Mouse (Mus musculus) kidney, adult 11 months (tissue): ENCODE data around the gene Kremen2.
A peak's percentile ranks its signal among the peaks of the same experiment; 100 is the strongest.

Experiments used
- DNase-seq: peaks from one replicate; pipeline ENCODE4 v3.0.0; 2022

The Kremen2 gene

DNA sequence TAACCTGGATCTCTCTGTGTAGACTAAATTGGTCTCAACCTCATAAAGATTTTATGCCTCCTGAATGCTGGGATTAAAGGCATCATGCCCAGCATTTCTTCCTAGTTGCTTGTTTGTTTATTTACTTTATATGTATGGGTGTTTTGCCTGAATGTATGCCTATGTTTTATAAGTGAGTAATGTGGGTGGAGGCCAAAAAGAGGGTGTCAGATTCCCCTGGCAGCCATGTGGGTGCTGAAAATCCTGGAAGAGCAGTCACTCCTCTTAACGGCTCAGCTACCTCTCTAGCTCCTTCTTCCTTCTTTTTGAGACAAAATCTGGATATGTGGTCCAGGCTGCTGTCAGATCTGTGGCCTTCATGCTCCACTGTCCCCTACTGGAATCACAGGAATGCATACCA lies 15.2 kb downstream of the Kremen2 start:
- no peak for DNase-seq

DNA sequence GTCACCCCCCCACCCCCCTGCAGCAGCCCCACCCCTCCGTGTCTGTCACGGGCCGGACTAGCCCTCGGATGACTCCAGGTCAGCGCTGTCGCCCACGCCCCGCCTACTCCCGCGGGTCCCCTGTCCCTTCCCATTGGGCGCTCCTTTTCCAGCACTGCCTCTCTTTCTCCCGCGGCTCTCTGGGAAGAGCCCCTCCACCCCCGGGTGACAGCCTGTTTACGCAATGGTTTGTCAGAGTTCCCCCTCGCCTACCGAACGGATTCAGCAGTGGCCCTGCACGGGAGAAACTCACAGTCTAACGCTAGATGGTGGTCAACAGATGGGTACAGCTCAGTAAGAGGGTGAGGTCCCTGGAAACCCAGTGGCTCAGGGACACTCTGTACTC lies 18.9 kb downstream of the Kremen2 start:
- peak; percentile 70 for DNase-seq

DNA sequence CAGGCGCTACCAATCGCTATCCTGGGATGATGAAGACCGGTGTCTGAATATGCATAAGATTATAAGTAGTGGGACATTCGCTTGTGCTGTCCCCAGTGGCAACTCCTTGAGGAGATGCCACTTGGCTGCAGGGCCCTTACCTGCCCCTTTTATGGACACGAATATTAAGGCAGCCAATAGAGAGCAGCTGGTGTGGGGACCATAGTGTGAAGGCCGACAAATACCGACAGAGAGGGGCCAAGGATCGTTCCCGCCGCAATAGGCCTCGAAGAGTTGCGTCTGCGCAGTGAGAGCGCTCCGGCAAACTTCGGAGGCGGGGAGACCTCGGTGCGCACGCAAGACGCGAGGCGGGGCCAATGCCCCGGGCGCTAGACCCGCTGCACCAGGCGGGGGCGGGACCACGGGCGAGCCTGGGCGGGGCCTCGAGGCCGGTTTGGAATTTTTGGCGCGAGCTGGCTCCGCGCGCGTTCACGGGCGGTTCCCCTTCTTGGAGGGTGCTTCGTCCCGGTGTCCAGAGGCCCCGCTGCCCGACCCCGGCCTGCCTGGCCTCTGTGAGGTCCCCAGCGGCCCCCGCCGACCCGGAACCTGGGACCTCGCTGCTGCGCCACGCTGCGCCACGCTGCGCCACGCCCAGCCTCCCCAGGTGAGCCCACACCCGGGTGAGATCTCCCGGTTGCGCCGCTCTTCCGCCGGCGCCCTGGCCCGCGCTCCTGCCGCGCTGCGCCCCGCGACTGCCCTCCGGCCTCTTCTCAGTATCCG lies 19.5 kb downstream of the Kremen2 start, which contains the start of gene Pkmyt1:
Gene Pkmyt1, plus strand, starts transcription at position 338 of the 759 bp plus-strand sequence.
- peak; percentile 91 for DNase-seq

DNA sequence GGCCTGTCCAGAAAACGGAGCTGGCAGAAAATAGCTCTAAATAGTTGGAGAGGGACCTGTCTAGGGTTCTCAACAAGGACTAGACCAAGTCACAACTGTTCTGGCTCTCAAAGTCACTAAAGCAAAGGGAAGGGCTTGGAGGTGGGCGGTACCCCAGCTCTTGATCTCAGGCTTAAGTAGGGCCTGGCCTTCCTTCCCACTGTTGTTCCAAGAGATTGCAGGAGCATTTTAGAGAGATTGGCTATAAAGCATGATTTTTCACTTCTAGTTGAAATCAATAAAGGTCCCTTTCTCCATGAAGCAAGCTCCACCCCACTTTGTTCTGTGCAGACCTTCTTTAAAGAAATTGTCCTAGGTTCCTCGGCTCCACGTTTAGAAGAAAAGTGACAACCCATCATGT lies 20.2 kb downstream of the Kremen2 start:
- DNase-seq = no peak

DNA sequence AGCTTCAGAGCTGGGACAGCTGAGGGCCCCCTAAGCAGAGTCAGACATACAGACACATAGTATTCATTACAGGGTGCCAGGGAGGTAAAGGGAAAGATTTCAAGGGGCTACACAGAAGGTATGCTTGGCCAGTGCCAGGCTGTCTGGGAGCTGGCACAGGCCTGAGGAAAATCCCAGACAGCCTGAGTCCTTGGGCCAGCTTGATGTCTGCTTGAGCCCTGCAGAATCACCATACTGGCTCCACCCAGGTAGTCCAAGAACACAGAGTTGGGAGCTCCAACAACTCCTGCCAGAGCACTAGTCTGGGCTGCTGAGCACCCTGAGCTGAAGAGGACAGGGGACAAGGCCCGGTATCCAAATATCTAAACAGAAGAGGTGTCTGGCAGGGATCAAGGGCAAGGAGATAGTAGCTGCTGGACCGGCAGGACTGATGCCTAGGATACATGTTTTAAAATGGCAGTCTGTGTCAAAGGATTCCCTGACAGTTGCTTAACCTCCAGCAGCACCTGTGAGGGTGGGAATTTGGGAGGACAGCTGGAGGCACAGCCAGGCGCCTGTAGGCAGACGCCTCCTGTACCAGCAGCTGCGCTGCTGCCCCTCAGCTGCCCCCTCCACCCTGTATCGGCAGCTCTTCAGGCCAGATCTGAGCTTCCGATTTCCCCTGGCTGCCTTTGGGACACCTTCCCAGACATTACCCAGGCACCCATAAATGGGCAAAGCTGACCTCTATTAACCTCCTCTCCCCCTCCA lies 23.1 kb downstream of the Kremen2 start, which contains the start of gene 1520401A03Rik:
Gene 1520401A03Rik, minus strand, starts transcription at position 408 of the 750 bp plus-strand sequence.
- DNase-seq = no peak

DNA sequence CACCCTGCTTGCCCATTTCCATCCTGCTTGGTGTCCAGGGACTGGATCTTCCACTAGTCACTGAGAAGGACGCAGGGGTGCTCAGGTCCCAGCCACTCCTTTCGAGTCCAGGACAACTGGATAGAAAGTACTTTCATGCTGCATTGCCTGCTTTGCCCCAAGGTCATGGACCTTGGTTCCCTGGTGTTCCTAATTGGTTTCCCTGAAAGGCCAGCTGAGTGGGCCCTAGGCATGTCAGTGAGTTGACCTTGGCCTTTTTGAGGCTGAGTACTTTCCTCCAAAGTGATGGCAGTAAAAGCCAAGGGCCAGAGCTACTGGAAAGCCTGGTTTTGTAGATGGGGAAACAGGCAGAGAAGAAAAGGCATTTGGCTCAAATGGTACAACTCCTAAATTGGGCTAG lies 23.7 kb downstream of the Kremen2 start:
- DNase-seq = no peak

DNA sequence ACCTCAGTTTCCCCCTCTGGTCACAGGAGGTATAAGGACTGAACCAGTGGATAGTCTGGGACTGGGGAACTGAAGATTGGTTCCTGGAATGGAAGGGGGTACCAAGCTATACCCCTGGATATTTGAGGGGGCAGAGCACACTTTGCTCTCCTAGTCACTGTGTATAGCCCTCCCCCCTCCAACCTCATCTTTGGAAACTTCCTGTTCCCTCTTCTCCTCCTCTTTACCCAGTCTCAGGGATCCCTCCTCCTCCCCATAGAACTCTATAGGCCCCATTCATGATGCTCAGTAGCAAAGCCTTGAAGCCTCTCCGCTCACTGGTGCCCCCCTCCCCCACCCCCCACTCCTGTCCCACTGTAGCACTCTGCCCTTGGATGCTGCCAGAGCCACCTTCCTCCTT lies 26.2 kb downstream of the Kremen2 start:
- DNase-seq = no peak

DNA sequence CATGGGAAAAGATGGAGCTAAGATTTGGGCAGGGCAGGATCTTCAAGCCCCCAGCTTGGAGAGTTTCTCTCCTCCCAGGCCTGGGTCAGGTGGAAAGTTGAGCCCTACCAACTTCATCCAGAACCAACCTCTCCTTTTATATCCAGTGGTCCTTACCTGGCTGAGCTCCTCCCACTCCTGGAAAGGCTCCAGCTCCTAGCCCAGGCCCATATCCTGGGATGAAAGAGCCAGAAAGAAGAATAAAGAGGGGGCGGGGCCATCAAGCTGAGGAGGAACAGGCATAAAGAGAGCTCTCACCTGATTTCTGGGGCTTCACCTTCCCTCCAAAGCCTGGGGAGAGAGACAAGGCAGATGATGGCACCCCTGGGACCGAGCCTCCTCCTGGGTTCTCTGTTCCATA lies 28.6 kb downstream of the Kremen2 start:
- DNase-seq = no peak

DNA sequence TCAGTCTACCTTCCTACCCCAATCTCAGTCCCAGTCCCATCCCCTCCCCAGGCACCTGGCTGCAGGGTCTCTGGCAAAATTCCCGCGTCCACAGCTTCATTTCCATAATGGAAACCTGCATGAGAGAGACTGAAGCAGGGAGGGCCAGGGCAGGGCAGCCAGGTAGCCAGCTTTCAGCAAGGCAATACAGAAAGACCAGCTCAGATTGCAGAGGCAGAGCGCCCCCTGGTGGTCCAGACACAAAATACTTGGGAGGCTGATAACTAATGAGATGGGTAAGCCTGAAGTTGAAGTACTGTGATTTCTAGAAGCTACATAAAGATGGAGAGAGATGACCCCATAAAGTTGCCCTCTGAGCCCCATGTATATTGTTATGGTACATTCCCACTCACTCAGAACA lies 39.4 kb downstream of the Kremen2 start:
- peak; percentile 62 for DNase-seq

DNA sequence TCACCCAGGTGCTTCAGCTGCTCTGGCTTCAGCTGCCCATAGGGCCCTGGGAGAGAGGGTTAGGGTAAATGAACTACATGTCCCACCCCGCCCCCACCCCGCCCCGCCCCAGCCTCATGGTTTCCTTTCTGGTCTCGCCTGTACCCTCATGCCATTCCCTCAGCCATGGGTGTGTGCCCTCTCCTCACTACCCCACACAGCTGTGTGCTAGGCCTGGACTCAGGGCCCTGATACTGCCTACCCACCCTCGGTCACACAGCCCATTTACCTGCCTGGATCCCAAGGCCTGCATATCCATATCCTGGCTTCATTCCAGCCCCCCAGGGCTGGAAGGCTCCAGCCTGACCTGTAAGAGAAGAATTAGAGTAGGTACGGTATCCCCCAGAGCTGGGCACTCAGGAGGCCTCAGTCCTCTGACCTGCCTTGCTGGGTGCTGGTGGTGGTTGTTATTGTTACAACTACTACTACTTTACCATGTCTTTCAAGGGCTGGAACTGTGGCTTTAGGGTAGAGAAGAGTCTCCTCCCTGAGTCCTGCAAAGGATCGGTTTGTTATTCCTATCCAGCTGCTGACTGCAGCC lies 40.0 kb downstream of the Kremen2 start:
- DNase-seq = no peak

DNA sequence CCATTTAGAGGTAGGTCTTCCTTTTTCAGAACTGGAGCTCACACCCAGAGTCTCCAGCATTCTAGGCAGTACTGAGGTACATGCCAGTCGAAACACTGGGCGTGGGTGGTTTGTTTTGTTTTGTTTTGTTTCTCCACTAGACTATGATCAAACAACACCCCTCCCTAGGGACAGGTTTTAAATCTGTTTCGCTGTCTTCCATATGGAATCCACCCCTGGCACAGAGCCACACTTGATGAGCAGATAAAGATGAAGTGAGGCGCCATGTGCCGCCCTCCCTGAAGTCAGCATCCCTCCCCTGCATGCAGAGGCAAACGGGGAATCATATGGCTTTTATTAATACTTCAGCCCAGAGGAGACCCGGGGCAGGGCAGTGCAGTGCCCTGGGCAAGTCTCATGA lies 40.9 kb downstream of the Kremen2 start:
- no peak for DNase-seq

DNA sequence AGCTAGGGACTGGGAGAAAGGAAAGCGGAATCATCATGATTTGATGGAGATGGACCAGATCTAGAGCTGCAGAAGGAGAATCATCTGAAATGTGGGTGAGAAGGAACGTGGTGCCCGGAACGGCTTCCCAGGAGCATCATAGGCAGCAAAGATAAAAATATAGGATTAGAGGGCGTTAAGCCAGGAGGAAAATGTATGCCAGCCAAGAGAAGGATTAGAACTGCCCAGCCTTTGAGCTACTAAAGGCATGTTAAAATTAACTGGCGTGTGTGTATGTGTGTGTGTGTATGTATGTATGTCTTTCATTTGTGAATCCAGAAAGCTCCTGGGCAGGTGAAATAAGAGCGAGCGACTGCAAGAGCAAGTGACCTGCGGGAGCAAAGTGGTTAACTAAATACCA lies 42.3 kb downstream of the Kremen2 start:
- DNase-seq = no peak

DNA sequence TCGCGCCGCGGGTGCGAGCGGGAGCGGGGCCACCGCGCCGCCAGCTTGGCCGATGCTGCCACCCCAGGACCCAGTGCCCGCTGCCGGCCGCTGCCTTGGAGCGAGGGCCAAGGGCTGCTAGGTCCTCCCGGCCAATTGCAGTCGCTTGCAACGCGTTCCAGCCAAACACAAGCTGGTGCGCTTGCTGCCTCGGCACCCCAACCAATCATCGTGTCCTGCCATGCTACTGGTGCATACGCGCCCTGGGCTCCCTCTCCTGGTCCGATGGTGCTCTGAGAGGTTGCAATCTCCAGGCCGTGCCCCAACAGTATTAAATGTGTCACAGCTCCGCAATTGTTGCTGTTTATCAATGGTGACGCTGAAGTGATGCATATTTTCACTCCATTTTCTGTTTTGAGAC lies 45.6 kb downstream of the Kremen2 start:
- DNase-seq = peak; percentile 94

DNA sequence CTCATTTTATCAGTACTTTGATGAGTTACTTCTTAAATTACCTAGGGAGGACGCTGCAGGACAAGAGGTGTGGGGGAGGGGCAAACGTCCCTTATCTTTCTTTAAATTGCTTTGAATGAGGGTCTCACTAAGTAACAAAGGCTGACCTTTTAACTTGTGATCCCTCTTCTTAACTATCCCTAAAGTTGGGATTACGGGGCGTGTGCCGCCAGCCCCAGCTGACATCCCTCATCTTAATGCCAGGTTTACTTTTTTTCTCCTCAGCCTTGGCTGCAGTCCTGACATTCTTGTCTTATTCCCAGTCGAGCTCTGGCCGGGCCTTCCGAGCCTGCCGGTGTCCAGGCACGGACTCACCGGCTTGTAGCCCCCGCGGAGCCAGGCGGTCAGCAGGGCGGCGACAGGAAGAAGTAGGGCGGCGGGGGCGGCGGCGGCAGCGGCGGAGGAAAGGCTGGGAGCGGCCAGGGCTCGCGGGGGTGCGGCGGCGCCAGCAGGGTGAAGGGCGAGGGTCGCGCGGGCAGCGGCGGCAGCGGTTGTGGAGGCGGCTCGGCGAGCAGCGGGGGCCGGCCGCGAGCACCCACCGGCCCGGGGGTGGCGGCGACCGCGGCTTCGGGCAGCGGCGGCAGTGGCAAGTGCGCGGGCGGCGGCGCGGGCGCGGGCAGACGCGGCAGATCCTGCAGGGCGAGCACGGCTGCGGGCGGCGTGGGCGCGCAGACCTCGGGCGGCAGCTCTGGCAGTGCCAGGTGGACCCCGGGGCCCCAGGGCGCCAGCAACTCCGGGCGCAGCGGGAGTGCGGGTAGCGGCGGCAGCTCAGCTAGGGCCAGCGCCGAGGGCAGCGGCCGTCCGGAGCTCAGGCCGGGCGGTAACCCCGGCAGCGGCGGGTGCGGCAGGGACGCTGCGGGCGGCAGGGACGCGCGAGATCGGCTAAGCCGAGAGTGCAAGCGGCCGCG lies 46.2 kb downstream of the Kremen2 start:
- peak; percentile 27 for DNase-seq

DNA sequence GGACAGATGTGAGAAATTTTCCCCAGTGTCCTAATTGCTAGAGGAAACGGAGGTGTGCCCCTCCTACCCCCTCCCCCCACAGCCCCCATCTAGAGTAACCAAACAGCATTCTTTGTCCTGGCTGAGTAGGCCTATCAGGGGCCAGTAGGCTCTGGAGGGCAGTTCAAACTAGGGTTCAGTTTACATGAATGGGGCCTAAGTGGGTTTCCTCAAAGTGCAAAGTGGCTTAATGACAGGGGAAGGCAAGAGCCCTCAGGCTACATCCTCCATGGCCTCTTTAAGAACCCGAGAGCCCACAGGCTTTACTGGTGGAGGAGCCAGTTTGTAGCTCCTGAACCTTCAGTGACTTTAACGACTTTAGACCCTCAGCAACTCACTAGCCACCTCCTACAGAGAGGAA lies 49.8 kb downstream of the Kremen2 start:
- no peak for DNase-seq

DNA sequence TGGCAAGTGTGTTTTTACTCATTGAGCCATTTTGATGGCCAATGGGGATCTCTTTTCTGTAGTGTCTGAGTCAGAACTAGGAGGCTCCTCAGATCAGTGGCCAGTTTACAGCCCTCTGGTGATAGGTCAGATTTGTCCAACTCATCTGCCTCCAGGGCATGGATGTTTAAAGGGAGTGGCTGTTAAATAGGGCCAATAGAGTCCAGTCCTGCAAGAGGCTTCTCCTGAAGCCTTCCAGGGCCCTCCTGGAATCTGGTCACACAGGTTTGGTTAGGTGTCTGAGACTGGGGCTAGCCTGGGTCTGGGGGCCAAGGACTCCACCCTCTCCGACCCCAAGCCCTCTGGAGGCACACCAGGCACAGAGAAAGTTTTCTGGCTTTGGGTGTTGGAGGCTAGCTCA lies 51.1 kb downstream of the Kremen2 start:
- no peak for DNase-seq
